Mouse (Mus musculus): ENCODE measurements at regions not wholly inside any gene's neighbourhood (a gene's known extent, or its start where the extent isn't known, plus 50 kb on each side); places are given as distances from the start of the nearest gene placed in this dataset.

DNA sequence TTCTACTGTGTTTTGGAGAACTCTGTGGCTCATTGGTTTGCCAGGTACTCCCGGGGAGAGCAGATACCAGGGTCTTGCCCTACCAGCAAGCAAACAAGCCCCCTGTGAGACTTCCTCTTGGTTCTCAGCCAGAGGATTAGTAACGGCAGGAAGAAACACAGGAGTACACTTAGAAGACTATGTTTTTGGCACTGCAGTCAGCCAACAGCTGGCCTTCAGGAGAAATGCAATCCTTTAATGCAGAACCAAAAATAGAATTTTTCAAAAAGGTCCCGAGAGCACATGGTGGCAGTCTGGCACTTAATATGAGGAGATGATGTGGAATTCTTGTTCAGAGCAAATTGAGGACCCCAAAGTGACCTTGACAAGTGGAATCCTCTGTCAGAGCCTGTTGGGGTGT, 189.8 kb downstream of the Faxc start:
- TF ChIP-seq POLR2A (IDR thresholded peaks at IDR 0.05; ENCODE audit: control insufficient read depth in 1 of 2, insufficient read depth in 1 of 2, low read depth in 1 of 2, low read length in 2 of 2, poor library complexity in 1 of 2): no peak
- TF ChIP-seq USF1 (IDR thresholded peaks at IDR 0.05; ENCODE audit: low read depth, low read length): no peak
- TF ChIP-seq CTCF (IDR thresholded peaks at IDR 0.05 in 2 of 3, conservative IDR thresholded peaks at IDR 0.05 in 1 of 3; ENCODE audit: control insufficient read depth in 1 of 3, insufficient read depth in 1 of 3, low read depth in 2 of 3, low read length in 3 of 3, poor library complexity in 1 of 3, severe bottlenecking in 1 of 3): no peak

Measured in MEL (cell line).